Mouse (Mus musculus): ENCODE measurements around the gene 9330159F19Rik. TPM values are rescaled to one million over a fixed set of nuclear protein-coding genes. Genes with fewer than 3 reads are reported as not detected.

Gene 9330159F19Rik
- polyA plus RNA-seq (2015; fragmentation: Nextera tagmentation; extraction: Ambion mirVana), result 0.02 and 0.09 TPM in 2 replicates

DNA sequence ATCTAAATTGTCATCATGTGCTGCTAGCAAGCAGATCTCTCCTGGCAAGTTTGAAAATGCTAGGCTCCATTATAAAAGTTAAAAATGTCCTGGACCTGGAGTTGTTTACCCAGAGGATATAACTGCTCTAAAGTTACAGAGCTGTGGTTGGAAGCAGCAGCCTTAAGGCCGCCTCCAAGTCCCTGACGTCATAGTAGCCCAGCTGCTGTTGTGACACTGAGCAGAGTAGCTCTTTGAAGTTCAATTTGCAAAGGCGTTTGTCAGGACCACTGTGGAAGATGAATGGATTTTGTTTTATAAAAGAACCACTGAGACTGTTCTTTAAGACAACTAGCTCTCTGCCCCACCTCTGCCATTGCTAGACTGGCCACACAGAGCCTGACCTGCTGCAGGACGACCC, at the start of gene 9330159F19Rik:
Gene 9330159F19Rik, plus strand, starts transcription at position 154 of the 400 bp plus-strand sequence.
- Histone ChIP-seq H3K27me3 (ENCODE audit: control insufficient read depth, insufficient read depth, low read length) (no peaks in the 10 kb centered on the region), H3K36me3 (ENCODE audit: control insufficient read depth, insufficient read depth) (no peaks in the 10 kb centered on the region), H3K27ac (ENCODE audit: low read length) (no peak within 1 kb of the TSS), H3K4me3 (ENCODE audit: low read length) (no peak within 1 kb of the TSS), H3K9me3 (replicated peaks; ENCODE audit: control insufficient read depth, low read length) (no peaks in the 10 kb centered on the region), H3K4me2 (ENCODE audit: low read depth, low read length) (no peak within 1 kb of the TSS; the same call in 1 of the 2 replicates), H3K9ac (ENCODE audit: low read length) (no peak within 1 kb of the TSS), H3K4me1 (ENCODE audit: control insufficient read depth, insufficient read depth, low read length) (no peaks in the 10 kb centered on the region)
- ATAC-seq (replicated peaks; ENCODE audit: extremely low read depth, insufficient read depth, low FRiP score), result no peak
- WGBS, result 16% methylated on average over 4 of the region's 4 CpGs

DNA sequence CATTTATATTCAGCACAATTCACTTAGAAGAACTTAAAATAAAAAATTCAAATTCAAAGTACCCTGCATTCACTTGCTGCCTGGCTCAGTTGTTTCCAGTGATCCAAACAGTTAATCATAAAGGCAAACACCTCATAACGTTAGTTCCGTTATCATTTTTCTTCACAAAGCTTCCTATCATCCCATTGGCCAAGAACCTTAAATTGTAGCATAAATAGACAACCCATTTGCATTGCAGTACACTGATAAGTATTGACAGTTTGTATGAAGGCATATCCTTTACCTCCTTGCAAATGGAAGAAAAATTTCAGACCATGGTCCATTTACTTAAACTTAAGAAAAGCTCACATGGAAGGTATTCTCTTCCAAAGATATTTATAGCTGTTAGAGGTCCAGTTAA, 49.7 kb upstream of the 9330159F19Rik start:
- Histone ChIP-seq H3K4me3 (ENCODE audit: low read length) (no peak overlapping the region), H3K4me1 (ENCODE audit: control insufficient read depth, insufficient read depth, low read length) (no peaks in the 10 kb centered on the region), H3K36me3 (ENCODE audit: control insufficient read depth, insufficient read depth) (no peaks in the 10 kb centered on the region), H3K9ac (ENCODE audit: low read length) (no peak overlapping the region), H3K9me3 (replicated peaks; ENCODE audit: control insufficient read depth, low read length) (no peaks in the 10 kb centered on the region), H3K27me3 (ENCODE audit: control insufficient read depth, insufficient read depth, low read length) (no peaks in the 10 kb centered on the region), H3K27ac (ENCODE audit: low read length) (no peak overlapping the region), H3K4me2 (ENCODE audit: low read depth, low read length) (no peak overlapping the region)
- no peak for ATAC-seq (replicated peaks; ENCODE audit: extremely low read depth, insufficient read depth, low FRiP score)
- 72% methylated on average over 2 of the region's 2 CpGs for WGBS

DNA sequence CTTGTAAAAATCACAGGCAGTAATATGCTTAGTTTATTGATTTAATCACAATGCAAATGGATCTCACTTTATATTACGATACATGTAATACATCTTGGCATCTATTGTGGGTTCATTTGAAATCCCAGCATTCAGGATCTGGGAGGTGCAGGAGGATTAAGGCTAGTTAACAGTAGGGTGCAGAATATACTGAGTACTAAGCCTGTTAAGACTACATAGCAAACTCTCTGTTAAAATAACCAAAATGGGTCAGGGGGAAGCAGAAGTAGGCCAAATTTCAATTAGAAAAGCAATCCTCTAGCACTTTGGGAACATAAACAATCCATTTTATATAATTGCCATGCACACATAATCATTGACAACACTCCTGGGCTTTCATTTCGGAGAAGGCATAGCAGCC, 37.6 kb upstream of the 9330159F19Rik start:
- Histone ChIP-seq H3K9ac (ENCODE audit: low read length) (no peak overlapping the region), H3K4me1 (ENCODE audit: control insufficient read depth, insufficient read depth, low read length) (no peaks in the 10 kb centered on the region), H3K27me3 (ENCODE audit: control insufficient read depth, insufficient read depth, low read length) (no peaks in the 10 kb centered on the region), H3K27ac (ENCODE audit: low read length) (no peak overlapping the region), H3K4me3 (ENCODE audit: low read length) (no peak overlapping the region), H3K9me3 (replicated peaks; ENCODE audit: control insufficient read depth, low read length) (no peaks in the 10 kb centered on the region), H3K36me3 (ENCODE audit: control insufficient read depth, insufficient read depth) (no peaks in the 10 kb centered on the region), H3K4me2 (ENCODE audit: low read depth, low read length) (no peak overlapping the region)
- WGBS, result 69% methylated on average over 2 of the region's 2 CpGs
- no peak for ATAC-seq (replicated peaks; ENCODE audit: extremely low read depth, insufficient read depth, low FRiP score)

DNA sequence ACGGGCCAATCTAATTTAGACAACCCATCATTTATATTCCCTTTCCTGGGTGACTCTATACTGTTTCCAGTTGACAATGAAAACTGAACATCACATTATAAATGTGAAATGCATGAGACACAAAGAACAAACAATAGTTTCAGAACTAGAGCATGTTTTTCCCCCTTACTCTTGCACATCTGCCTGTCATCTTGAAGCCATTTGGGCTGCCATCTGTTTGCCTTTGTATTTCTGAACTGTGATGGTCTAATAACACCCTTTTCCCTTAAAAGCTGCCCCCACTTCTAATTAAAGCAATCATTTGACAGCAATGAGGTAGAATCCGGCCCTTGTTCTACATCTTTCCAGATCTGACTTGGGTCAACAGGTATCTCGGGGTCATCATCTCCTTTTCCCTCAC, 35.8 kb upstream of the 9330159F19Rik start:
- H3K4me1 ChIP-seq (ENCODE audit: control insufficient read depth, insufficient read depth, low read length), result no peaks in the 10 kb centered on the region

DNA sequence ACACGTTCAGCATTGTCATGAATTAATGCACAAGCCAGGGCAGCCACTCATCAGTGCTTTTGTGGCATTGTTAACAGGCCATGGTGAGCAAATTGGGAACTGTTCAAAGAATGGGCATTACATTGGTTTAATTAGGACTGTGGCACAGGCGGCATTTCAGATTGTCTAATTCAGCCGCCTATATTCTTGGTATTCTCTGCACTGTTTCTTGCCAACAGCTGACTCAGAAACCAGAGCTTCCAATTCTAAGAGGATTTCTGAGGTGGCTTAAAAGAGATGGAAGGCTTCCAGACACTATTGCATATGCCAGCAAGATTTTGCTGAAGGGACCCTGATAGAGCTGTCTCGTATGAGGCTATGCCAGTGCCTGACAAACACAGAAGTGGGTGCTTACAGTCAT, 34.5 kb upstream of the 9330159F19Rik start:
- ATAC-seq (replicated peaks; ENCODE audit: extremely low read depth, insufficient read depth, low FRiP score), result no peak
- 75% methylated on average over 4 of the region's 4 CpGs for WGBS
- no peak overlapping the region for H3K9ac ChIP-seq (ENCODE audit: low read length)

More for the DNA sequence above, 35.8 kb upstream of the 9330159F19Rik start:
- Histone ChIP-seq H3K9ac (ENCODE audit: low read length) (no peak overlapping the region), H3K27ac (ENCODE audit: low read length) (no peak overlapping the region), H3K4me2 (ENCODE audit: low read depth, low read length) (no peak overlapping the region), H3K36me3 (ENCODE audit: control insufficient read depth, insufficient read depth) (no peaks in the 10 kb centered on the region), H3K27me3 (ENCODE audit: control insufficient read depth, insufficient read depth, low read length) (no peaks in the 10 kb centered on the region), H3K4me3 (ENCODE audit: low read length) (no peak overlapping the region), H3K9me3 (replicated peaks; ENCODE audit: control insufficient read depth, low read length) (no peaks in the 10 kb centered on the region)
- no peak for ATAC-seq (replicated peaks; ENCODE audit: extremely low read depth, insufficient read depth, low FRiP score)
- 79% methylated on average over 3 of the region's 3 CpGs for WGBS

DNA sequence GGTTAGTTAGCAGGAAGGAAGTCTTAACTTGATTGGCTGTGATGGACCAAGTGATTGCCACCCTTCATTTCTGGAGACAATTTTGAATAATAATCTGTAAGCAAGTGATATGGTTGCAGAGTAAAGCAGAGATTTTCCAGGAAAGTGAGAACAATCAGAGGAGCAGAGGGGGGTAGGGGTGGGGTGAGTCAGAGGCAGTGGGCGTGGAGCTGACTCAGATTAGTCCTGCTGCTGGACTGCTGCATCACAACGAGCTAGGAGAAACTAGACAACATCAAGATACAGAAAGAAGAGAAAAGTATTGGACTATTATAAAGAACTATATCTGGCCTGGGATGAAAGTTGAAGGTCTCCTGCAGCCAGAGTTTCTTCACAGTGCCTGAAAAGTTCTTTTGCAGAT, 33.4 kb upstream of the 9330159F19Rik start:
- no peaks in the 10 kb centered on the region for H3K36me3 ChIP-seq (ENCODE audit: control insufficient read depth, insufficient read depth)
- WGBS, result 35% methylated on average over 2 of the region's 2 CpGs
- H3K27ac ChIP-seq (ENCODE audit: low read length), result no peak overlapping the region
- no peaks in the 10 kb centered on the region for H3K4me1 ChIP-seq (ENCODE audit: control insufficient read depth, insufficient read depth, low read length)
- no peak for ATAC-seq (replicated peaks; ENCODE audit: extremely low read depth, insufficient read depth, low FRiP score)
- no peak overlapping the region for H3K9ac ChIP-seq (ENCODE audit: low read length)
- no peaks in the 10 kb centered on the region for H3K27me3 ChIP-seq (ENCODE audit: control insufficient read depth, insufficient read depth, low read length)
- H3K4me3 ChIP-seq (ENCODE audit: low read length), result no peak overlapping the region
- no peaks in the 10 kb centered on the region for H3K9me3 ChIP-seq (replicated peaks; ENCODE audit: control insufficient read depth, low read length)
- no peak overlapping the region for H3K4me2 ChIP-seq (ENCODE audit: low read depth, low read length)

More for the DNA sequence above, 34.5 kb upstream of the 9330159F19Rik start:
- Histone ChIP-seq H3K4me2 (ENCODE audit: low read depth, low read length) (no peak overlapping the region), H3K9me3 (replicated peaks; ENCODE audit: control insufficient read depth, low read length) (no peaks in the 10 kb centered on the region), H3K27ac (ENCODE audit: low read length) (no peak overlapping the region), H3K4me3 (ENCODE audit: low read length) (no peak overlapping the region), H3K36me3 (ENCODE audit: control insufficient read depth, insufficient read depth) (no peaks in the 10 kb centered on the region), H3K4me1 (ENCODE audit: control insufficient read depth, insufficient read depth, low read length) (no peaks in the 10 kb centered on the region), H3K27me3 (ENCODE audit: control insufficient read depth, insufficient read depth, low read length) (no peaks in the 10 kb centered on the region)

DNA sequence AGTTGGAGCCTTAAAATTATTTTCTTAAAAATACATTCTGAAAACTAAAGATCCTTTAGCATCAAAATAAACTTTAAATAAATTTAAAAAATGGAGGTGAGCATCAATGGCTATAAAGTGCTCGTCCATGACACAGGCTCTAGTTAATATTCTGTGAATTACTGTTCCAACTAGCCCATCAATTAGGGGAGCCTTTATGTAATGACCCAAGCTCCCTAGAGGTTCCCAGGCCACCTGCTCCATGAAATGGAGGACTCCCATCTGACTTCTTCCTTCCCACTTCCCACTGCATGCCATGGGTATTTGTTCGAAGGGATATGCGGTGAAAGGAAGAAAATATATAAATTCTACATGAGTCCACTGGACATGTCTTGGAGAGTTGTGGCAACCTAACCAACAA, 31.2 kb upstream of the 9330159F19Rik start:
- no peak overlapping the region for H3K27ac ChIP-seq (ENCODE audit: low read length)
- 89% methylated on average over 3 of the region's 3 CpGs for WGBS
- no peaks in the 10 kb centered on the region for H3K4me1 ChIP-seq (ENCODE audit: control insufficient read depth, insufficient read depth, low read length)
- H3K9ac ChIP-seq (ENCODE audit: low read length), result no peak overlapping the region
- no peaks in the 10 kb centered on the region for H3K36me3 ChIP-seq (ENCODE audit: control insufficient read depth, insufficient read depth)
- no peak overlapping the region for H3K4me2 ChIP-seq (ENCODE audit: low read depth, low read length)
- H3K27me3 ChIP-seq (ENCODE audit: control insufficient read depth, insufficient read depth, low read length), result no peaks in the 10 kb centered on the region
- H3K9me3 ChIP-seq (replicated peaks; ENCODE audit: control insufficient read depth, low read length), result no peaks in the 10 kb centered on the region
- no peak for ATAC-seq (replicated peaks; ENCODE audit: extremely low read depth, insufficient read depth, low FRiP score)
- H3K4me3 ChIP-seq (ENCODE audit: low read length), result no peak overlapping the region

DNA sequence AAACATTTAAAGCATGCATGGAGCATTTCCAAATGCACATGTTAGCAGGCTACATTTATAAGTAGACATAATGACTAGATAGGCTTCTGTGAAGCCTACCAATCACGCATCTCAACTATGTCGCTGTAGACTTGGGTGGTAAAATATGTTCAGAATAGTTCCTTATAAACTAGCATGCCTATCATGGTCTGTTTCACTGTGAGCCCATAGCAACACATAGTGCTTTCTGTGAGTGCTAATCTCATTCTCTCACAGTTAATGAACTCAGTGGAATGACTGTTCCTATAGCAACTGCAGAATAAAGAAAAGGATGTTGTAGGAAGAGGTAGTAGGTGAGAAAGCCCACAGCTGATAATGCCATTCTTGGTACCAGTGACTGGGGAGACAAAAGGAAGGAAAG, 30.4 kb upstream of the 9330159F19Rik start:
- whole genome bisulfite sequencing, result 78% methylated on average over 2 of the region's 2 CpGs
- Histone ChIP-seq H3K9ac (ENCODE audit: low read length) (no peak overlapping the region), H3K36me3 (ENCODE audit: control insufficient read depth, insufficient read depth) (no peaks in the 10 kb centered on the region), H3K4me3 (ENCODE audit: low read length) (no peak overlapping the region), H3K27ac (ENCODE audit: low read length) (no peak overlapping the region), H3K4me2 (ENCODE audit: low read depth, low read length) (no peak overlapping the region), H3K27me3 (ENCODE audit: control insufficient read depth, insufficient read depth, low read length) (no peaks in the 10 kb centered on the region), H3K9me3 (replicated peaks; ENCODE audit: control insufficient read depth, low read length) (no peaks in the 10 kb centered on the region), H3K4me1 (ENCODE audit: control insufficient read depth, insufficient read depth, low read length) (no peaks in the 10 kb centered on the region)
- ATAC-seq (replicated peaks; ENCODE audit: extremely low read depth, insufficient read depth, low FRiP score), result no peak

DNA sequence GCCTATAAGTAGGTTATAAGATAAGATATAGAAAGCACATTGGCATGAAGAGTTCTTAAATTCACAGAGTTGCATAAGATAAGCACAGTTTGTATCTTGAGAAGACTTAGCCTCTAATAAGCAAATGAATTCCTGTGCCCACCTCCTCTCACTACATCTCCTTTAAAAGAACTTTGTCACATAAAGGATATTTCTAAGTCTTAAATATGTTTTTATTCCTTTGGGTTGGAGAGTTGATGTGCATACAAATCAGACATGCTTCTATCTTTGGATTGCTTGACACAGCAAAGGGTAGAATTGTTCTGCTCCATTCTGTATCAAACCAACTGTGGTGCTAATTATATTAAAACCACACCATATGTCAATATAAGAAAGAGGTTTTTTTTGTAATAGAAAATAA, 17.6 kb upstream of the 9330159F19Rik start:
- Histone ChIP-seq H3K27me3 (ENCODE audit: control insufficient read depth, insufficient read depth, low read length) (no peaks in the 10 kb centered on the region), H3K4me3 (ENCODE audit: low read length) (no peak overlapping the region), H3K9ac (ENCODE audit: low read length) (no peak overlapping the region), H3K4me2 (ENCODE audit: low read depth, low read length) (no peak overlapping the region), H3K36me3 (ENCODE audit: control insufficient read depth, insufficient read depth) (no peaks in the 10 kb centered on the region), H3K4me1 (ENCODE audit: control insufficient read depth, insufficient read depth, low read length) (no peaks in the 10 kb centered on the region), H3K9me3 (replicated peaks; ENCODE audit: control insufficient read depth, low read length) (peaks cover 7% of the 10 kb centered on the region), H3K27ac (ENCODE audit: low read length) (no peak overlapping the region)
- ATAC-seq (replicated peaks; ENCODE audit: extremely low read depth, insufficient read depth, low FRiP score), result no peak

DNA sequence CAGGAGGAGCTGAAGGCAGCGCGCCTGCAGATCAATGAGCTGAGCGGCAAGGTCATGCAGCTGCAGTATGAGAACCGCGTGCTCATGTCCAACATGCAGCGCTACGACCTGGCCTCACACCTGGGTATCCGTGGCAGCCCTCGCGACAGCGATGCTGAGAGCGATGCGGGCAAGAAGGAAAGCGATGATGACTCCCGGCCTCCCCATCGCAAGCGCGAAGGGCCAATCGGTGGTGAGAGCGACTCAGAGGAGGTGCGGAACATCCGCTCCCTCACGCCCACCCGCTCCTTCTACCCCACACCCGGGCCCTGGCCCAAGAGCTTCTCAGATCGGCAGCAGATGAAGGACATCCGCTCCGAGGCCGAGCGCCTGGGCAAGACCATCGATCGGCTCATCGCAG, 14.6 kb upstream of the 9330159F19Rik start:
- no peak overlapping the region for H3K4me2 ChIP-seq (ENCODE audit: low read depth, low read length)
- H3K27ac ChIP-seq (ENCODE audit: low read length), result no peak overlapping the region
- no peaks in the 10 kb centered on the region for H3K36me3 ChIP-seq (ENCODE audit: control insufficient read depth, insufficient read depth)
- no peaks in the 10 kb centered on the region for H3K27me3 ChIP-seq (ENCODE audit: control insufficient read depth, insufficient read depth, low read length)
- H3K4me1 ChIP-seq (ENCODE audit: control insufficient read depth, insufficient read depth, low read length), result no peaks in the 10 kb centered on the region
- H3K9me3 ChIP-seq (replicated peaks; ENCODE audit: control insufficient read depth, low read length), result peaks cover 7% of the 10 kb centered on the region
- no peak for ATAC-seq (replicated peaks; ENCODE audit: extremely low read depth, insufficient read depth, low FRiP score)
- no peak overlapping the region for H3K9ac ChIP-seq (ENCODE audit: low read length)
- no peak overlapping the region for H3K4me3 ChIP-seq (ENCODE audit: low read length)
- WGBS, result 94% methylated on average over 33 of the region's 33 CpGs

All from heart, embryonic 16.5 days (tissue).